Mouse (Mus musculus) embryo, embryonic 11 days (tissue): ENCODE results near the gene Zfp385a.
"Not testable (repeated sequence)": the region's sequence is repeated elsewhere in the genome, so short reads cannot be mapped to it uniquely, and the experiment has no call there.

Experiments used
- DNase-seq: peaks from one replicate; pipeline ENCODE4 v3.0.0-alpha.2; 2015

The Zfp385a gene

GRCm38 (mm10) chr15:103284647-103285046 lies 55.2 kb downstream of the Zfp385a start:
- no peak for DNase-seq

GRCm38 (mm10) chr15:103284066-103284465 lies 55.8 kb downstream of the Zfp385a start:
- peak; percentile 73 for DNase-seq

- no peak for DNase-seq
Measured at GRCm38 (mm10) chr15:103281465-103282205, 58.3 kb downstream of the Zfp385a start.

- DNase-seq = peak; percentile 77
Measured at GRCm38 (mm10) chr15:103280817-103281464, 59.0 kb downstream of the Zfp385a start.

- DNase-seq = peak; percentile 56
Measured at GRCm38 (mm10) chr15:103279750-103280149, 60.1 kb downstream of the Zfp385a start.

GRCm38 (mm10) chr15:103277949-103278348 lies 61.9 kb downstream of the Zfp385a start:
- DNase-seq = no peak

- not testable (repeated sequence) for DNase-seq
Measured at GRCm38 (mm10) chr15:103275943-103276342, 64.0 kb downstream of the Zfp385a start.

GRCm38 (mm10) chr15:103272419-103273279 lies 67.2 kb downstream of the Zfp385a start, which contains the start of gene Copz1:
Copz1 (plus strand) TSS chr15:103272714.
- peak; percentile 99 for DNase-seq

- no peak for DNase-seq
Measured at GRCm38 (mm10) chr15:103268903-103269302, 71.0 kb downstream of the Zfp385a start.

- DNase-seq = no peak
Measured at GRCm38 (mm10) chr15:103264794-103265193, 75.1 kb downstream of the Zfp385a start.
